Mouse (Mus musculus) bone marrow macrophage, adult 2 months (primary cell): ENCODE measurements around the gene Ptprg.

Source experiments
- CTCF ChIP-seq: IDR thresholded peaks from 2 replicates; pipeline ENCODE4 v1.5.1; 2012; ENCODE audit warnings: low read depth, mild to moderate bottlenecking, low read length, moderate library complexity
- POLR2A ChIP-seq: IDR thresholded peaks from 2 replicates; pipeline ENCODE4 v1.6.1; 2012; ENCODE audit warnings: mild to moderate bottlenecking, low read depth, low read length, borderline replicate concordance

- TF ChIP-seq CTCF, result no peak
- TF ChIP-seq POLR2A, result no peak
These were observed 134.8 kb downstream of the Ptprg start for GRCm38 (mm10) chr14:11688142-11688541.
